Mouse (Mus musculus): ENCODE results near the gene 6430628N08Rik.

Gene 6430628N08Rik

DNA sequence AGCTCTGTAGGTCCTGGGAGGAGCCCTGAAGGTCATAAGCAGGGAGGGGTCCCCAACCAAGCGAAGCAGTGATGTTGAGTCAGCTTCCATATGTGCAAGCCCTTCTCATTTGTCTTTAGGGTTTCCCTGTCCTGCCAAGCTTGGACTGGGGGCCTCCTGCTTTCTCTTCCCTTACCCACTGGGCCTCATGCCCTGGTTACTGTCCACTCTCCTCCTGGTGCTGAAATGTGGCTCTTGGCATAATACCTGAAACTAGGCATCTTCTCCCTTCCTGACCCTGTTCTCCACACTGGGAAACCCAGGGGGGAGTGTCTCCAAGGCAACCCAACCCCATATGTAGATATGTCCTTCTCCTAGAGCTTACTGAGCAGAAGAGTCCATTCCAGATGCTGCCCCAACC, 3.6 kb upstream of the 6430628N08Rik start:
- DNase-seq (ENCODE audit: low read depth, low spot score): no peak

DNA sequence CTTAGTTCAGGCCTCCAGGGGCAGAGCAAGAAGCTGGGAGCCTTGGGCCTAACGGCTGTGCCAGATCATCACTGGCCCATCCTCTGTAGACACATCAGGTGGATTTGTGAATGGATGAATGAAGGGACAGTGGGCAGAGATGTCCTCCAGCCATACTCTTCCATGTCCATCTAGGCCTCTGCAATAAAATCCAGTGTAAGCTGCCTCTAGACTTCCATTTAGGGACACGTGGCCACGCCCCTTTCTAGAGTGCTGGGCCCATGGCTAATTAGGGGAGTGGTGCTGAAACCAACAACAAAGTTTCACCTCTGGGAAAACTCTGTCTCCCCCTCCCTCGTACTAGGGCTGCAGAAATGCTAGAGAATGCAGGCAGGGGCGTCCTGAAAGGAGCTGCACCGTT, 399 bp upstream of the 6430628N08Rik start:
- no peak for DNase-seq (ENCODE audit: low read depth, low spot score)

DNA sequence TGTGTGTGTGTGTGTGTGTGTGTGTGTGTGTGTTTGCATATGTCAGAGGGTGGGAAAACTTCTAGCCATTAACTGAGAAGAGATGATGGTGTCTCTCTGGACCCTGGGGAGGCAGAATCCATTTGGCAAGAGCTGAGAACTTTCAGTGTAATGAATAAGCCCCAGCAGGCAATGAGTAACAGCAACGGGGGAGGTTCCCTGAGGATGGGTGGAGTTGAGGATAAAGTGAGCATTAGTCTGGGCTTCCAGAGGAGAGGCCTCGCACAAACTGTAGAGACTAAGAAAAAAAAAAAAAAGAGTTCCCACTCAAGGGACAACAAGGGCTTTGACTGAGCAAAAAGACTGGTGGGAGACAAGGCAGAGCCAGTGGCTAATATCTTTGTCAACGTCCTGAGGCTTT, 3.8 kb downstream of the 6430628N08Rik start:
- DNase-seq (ENCODE audit: low read depth, low spot score): no peak

DNA sequence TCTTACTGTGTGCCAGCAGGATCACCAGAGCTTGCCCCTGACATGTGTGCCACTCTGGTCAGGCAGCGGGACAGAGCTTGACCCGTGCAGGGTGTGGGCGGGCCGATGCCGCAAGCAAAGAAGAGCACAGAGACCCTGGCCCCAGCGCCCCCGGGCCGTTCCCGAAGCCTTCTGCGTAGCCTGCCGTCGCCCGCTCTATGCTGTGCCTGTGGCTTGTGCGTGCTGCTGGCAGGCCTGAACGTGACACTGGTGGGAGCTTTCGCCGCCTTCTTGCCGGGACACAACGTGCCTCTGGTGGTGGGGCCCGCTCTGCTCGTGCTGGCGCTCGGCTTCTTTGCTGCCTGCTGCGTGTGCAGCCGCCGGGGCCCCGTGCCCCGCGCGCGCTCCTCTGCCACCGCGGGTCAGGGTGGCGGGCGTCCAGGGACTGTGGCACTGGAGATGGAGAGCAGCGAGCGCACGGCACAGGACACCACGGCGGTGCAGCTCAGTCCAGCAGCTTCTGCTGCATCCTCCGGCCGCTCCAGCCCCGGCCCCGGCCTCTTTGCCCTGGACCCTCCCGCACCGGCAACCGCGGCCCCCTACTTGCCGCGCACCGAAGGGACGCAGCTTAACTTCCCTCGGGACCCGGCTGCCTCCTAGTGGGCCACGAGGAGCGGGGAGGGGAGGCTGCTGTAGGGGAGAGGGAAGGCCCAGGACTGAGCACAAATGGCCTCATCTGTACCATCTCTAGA, 7.6 kb downstream of the 6430628N08Rik start:
- DNase-seq (ENCODE audit: low read depth, low spot score): no peak

DNA sequence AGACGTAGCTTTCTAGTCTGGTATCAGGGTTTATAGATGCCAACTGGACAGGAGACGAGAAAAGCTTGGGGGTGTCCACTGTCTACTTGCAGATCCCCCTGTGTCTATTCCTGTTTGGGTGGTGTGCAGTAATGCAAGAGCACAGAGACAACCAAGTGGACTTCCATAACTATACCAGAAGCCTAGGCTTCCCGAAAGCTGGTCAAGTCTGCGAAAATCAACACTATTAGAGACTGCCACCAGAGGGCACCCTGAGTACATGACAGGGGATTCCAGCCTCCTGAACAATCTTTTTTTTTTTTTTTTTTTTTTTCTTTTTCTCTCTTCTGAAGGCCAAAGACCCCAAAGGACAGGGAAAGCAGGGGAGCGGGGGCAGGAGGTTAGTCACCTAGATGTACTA, 12.4 kb downstream of the 6430628N08Rik start:
- peak; percentile 72 for DNase-seq (ENCODE audit: low read depth, low spot score)

DNA sequence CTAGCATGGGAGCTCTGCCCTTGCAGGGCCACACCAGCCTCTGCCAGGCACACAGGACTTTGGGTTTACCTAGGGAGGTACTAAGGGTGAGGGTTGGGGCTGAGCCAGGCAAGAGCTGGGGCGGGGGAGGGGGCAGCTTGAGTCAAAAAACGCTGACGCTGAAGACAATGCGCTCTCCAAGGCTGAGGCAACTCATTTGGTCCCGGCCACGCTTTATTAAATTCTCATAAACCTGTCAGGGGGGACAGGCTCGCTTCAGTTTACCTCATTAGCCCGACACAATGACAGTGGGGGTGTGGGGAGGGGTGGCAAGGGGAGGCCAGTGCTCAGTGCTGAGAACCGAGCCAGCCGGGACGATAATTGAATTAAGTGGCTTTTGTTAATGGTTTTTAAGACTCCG, 13.9 kb downstream of the 6430628N08Rik start:
- no peak for DNase-seq (ENCODE audit: low read depth, low spot score)

DNA sequence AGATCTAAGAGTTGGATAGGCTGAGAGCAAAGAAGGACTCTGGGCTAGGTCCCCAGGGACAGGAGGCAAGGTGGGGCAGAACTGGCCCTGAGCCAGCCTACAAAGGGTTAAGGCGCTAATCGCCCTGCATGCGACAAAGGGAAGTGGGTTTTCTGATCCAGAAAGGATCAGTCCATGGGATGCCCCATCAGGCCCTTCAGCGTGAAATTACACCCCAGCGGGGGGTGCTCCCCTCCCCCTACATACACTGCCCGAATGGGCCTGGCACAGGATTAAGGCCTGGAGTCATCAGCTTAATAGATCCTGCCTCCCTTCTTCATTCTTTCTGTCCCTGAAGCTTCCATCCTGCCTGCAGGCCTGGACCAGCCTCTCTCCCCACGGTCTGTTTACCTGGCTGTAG, 15.2 kb downstream of the 6430628N08Rik start:
- DNase-seq (ENCODE audit: low read depth, low spot score): peak; percentile 33

DNA sequence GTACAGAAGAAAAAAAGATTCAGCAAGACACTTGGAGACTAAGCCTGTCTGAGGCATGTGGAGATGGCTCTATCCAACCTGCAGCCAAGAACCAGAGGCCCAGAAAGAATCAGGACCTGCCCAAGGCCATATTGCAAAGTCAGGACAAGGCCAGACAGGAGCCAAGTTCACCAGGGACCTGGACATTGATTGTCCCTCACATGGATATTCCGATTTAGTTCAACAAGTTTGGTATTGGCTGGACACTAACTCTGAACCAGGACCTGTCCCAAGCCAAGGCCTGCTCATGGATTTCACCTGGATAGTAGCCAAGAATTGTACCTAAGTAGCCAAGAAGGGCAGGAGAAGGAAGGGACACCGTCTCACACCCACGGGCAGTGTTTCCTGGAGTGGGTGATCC, 16.3 kb downstream of the 6430628N08Rik start:
- no peak for DNase-seq (ENCODE audit: low read depth, low spot score)

DNA sequence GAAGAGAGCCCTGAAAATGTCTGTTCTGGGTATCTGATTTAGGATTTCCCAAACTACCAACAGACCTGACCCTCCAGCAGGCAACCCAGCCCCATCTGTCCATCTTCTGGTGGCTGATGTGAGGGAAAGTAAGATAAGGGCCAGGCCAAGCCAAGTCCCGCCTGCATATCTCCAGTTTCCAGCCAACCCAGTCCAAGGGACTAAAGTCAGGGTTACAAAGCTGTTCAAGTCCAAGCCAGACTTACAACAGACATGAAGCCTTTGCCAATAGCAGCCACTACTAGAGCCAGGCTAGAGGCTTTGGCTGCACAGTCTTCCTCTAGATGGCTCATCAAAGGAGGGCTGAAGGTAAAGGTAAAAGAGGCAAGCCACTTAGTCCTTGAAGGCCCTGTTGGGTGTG, 17.5 kb downstream of the 6430628N08Rik start:
- no peak for DNase-seq (ENCODE audit: low read depth, low spot score)

DNA sequence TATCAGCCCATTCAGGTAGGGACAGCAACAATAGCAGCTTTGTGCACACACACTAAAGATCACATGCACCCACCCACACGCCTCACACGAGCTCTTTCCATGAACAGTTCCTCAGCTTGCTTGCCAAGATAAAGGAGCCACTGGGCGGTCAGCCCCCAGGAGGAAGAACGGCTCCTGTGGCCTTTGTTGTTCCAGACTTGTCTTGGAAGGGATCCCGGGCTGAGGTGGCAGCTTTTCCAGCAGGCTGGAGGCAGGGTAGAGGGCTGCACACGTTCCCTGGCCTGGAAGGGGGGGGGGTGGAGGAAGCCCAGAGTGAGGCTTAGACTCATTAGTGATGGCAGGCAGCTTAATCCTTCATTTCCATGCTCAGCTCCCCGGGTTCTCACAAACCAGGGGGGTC, 18.2 kb downstream of the 6430628N08Rik start:
- DNase-seq (ENCODE audit: low read depth, low spot score): peak; percentile 51

DNA sequence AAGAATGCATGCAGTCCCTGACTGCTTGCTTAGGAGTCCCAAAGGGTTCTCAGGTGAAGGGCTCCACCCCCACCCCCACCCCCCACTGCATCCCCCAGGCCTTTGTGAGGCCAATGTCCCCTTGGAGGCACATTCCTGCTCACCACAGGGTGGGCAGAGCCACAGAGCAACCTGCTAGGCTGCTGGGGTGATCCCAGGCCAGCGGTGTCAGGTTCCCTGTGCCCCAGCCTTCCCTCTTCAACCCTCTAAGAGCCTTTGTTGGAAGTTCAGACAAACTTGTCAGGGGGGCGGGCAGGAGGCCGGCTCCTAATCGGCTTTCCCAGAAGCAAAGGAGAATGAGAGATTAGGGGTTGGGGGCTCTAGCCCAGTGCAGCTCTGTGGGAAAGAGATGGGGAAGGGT, 21.1 kb downstream of the 6430628N08Rik start:
- no peak for DNase-seq (ENCODE audit: low read depth, low spot score)

DNA sequence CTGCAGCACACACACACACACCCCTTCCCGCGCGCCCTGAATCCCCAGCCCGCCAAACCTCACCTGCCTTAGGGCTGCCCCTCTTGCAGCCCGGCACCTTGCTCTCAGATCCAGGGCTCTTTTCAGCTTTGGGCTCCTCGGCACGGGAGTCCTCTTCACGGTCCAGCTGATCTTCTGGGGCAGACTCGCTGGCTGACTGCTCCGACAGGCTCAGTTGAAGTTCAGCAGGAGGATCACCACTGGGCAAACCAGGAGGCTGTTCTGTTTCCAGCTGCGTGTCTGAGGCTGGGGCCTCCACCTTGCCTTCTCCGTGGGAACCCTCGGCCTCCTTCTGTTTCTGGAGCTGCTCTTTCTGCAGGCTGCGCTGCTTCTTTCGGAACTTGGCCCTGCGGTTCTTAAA, 29.4 kb downstream of the 6430628N08Rik start:
- no peak for DNase-seq (ENCODE audit: low read depth, low spot score)

DNA sequence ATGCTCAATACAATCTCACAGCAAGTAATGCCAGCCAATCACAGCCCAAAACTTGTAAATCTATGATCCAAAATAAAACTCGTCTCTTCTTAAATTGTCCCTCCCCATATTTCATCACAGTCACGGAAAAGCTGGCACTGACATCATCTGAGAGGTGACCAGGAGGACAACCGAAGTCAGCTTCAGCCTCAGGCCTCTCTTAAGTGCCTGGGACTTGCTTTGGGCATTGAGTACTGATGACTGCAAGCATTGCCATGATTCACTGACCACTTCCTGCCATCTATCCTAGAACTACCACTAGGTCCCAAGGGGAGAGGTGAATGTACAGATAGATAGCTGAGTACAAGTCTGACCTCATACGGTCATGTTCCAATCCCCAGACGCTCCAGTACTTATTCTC, 32.2 kb downstream of the 6430628N08Rik start:
- DNase-seq (ENCODE audit: low read depth, low spot score): no peak

DNA sequence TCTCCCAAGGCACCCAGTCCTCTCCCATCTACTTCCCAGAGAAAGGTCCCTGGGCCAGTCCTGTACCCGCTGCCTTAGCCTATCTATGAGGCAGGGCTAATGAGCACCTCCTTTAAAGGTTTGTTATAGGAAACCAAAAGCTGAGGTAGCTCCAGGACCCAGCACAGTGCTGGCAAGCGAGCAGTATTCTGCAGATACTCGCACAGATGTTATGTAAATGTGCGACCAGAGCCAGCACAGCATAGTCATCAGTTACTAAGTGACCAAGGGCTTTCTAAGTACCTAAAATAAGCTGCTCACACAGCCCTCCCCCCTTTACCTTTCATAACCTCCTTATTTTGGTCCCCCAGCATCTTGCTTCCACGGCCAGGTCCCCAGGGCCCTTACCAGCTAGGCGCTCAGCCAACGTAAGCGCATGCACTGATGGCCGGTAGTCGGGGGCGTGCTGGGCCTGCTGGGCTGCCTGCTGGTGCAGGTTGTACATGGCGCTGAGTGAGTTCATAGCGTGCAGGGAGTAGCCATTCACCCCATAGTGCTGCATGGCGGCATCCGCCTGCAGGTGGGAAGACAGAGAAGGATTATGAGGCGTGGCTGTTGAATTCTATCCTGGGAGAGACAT, 32.9 kb downstream of the 6430628N08Rik start:
- DNase-seq (ENCODE audit: low read depth, low spot score): no peak

DNA sequence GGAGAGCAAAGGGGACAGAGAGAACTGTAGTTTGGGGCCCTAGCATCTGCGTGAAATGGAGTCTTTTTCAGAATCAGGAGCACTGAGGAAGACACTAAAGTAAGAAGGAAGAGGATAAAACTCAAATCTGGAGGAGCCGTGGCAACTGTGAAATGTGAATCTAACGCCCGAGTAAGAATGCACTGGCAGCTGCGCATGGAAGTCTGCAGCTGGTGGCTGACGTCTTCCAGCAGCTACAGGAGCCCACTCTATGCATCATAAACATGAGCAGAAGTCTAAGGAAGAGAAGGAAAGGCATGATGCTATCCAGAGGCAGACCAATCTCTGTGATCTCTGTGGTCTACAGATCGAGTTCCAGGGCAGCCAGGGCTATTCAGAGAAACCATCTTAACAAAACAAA, 37.2 kb downstream of the 6430628N08Rik start:
- no peak for DNase-seq (ENCODE audit: low read depth, low spot score)

DNA sequence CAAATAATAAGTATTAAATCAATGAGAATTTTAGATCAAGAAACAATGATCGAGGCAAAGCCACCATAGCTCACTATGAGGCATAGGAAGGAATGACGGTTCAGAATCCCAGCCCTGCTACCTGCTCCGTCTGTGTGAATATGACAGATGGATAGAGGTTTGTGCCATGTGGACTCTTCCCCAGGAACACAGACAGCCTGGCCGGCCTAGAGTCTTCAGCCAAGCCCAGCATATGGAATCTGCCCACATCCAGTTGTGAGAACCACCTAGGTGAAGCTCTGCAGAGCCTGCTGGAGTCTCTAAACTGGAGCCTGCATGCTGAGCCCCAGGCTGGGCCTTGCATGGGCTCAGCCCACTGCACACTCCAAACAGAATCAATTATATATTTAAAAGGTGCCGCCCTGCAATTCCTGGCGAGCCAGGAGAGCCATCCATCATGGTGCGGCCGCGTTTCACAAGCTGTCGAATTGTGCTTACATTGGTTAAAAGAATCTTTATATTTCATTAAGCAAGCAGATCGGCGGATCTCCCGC, 41.2 kb downstream of the 6430628N08Rik start:
- DNase-seq (ENCODE audit: low read depth, low spot score): no peak

DNA sequence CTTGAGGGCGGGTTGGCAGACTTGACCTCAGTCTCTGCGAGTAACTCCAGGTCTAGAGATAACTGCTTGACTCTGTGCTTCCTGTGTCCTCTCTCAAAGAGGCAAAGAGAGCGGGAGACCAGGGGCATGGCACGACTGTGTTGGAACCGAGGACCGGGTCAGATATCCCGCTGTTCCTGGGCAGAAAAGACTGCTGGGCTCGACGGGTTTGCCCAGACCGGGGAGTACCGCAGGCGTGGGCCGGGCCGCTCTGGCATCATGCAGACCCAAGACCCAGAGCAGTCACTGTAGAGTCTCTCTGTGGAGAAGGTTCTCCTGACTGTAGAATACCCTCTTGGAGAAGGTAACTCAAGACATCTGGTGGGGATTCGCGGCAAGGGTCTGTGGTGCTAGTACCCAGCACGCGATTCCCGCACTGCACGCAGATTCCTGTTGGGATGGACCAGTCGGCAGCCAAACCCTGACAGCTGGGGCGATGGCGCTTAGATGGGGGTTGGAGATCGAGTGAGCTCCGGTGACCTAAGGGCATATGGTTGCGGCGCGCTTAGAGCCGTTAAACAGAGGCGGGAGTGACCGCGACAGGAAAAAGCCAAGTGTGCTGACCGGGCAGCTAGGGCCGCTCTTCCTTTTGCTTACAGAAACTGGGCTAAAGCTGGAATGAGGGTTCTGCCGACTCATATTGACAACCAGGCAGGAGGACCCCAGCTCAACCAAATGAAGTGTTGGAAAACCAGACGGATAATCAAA, 45.5 kb downstream of the 6430628N08Rik start:
- no peak for DNase-seq (ENCODE audit: low read depth, low spot score)

DNA sequence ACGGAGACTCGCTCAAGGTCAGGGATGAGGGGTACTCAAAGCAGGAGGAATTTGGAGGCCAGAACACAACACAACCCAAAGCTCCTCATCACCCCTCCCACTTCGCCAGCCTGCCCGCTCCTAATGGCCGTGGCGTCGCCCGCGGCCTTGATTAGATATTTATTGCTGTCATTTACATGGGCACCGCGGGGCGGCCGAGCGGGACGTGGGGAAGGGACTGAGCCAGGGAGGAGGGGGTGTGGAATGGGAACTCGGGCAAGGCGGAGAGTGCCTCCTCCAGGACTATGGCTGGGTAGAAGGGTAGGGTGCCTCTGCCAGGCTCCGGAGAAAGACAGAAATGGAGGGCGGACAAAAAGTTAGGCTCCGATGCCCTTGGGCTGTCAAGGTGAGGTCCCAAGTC, 46.2 kb downstream of the 6430628N08Rik start:
- no peak for DNase-seq (ENCODE audit: low read depth, low spot score)

DNA sequence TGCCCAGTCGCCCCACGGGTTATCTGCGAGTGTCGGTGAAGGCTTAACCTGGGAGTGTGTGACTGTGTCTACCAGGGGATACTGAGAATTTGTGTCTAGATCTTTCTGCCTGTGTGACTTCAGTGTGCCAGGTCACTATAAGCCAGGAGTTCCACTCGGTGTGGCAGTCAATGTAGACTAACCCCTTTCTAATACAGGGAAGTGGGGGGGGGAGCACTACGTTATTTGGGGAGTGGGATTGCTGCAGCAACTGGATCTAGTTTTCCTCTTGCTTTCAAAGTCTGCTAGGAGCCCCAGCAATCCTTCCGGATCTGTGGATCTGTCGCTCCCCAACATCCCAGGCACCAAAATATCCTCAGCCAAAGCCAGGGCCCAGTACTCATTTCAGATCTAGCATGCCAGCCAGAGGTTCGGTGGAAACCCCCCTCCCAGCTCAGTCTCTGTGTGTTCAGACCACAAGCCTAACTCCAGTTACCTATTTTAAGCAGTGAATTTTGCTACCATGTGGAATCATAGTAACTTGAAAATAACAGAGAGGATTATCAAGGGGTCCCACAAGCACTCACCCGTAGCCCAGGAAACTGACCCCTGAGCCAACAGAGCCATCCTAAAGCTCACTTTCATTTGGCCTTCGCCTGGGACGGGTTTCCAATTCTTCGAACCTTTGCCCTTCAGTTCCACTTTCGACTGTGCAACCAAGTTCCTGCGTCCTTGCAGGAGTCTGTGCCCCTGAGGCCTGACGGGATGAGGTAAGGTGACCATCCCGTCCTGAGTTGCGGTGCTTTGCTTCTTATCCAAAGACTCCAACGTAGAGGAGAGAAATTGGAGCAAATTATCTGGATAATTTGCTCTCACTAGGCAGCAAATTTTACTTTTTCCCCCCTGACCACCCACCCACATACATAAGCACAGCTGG, 46.9 kb downstream of the 6430628N08Rik start:
- no peak for DNase-seq (ENCODE audit: low read depth, low spot score)

DNA sequence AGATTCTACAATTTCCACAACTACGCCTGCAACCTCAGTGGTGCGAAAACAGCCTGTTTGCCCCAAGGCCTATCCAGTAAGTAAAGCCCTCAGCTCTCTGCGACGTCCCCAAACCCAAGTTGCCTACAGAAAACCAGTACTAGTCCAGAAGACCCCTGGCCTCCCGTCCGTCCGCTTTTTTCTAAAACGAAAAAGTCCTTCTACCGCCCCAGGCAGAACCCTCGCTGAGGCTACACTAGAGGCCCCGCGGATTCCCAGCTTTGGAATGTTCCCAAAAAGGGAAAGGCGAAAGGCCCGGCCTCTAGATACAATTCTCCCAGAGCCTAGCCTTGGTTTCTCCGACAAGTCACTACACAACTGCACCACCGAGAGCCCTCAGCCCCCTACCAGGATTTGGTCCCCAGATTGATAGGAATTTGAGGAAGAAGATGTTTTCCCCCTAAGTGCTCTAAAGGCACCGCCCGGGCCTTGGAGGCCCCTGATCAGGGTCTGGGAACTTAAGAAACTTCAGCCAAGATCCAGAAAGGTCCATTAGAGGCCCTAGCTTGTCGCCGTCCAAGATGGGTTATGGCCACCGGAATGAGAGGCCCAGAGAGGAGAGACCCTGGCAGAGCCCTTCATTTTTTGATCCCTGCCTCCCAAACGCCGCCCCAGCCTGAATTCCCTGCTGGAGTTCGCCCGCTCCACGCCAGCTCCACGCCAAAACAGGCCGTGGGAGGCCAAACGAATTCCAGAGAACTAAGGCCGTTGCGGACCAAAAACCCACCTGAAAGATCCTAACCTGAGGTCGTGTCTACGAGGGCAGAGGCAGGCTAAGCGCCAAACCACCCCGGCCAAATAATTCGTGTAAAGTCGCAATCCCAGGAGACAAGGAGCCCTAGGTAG, 48.1 kb downstream of the 6430628N08Rik start:
- DNase-seq (ENCODE audit: low read depth, low spot score): no peak

All from retina, postnatal 7 days (tissue).